Mouse (Mus musculus): ENCODE data around the gene Eif4g1. TPM values are rescaled to one million over a fixed set of nuclear protein-coding genes. Genes with fewer than 3 reads are reported as not detected.

Gene Eif4g1
- polyA plus RNA-seq (2012; fragmentation: generic; extraction: Trizol) = 100 to 1,000 TPM; 119 to 126 TPM

GRCm38 (mm10) chr16:20668013-20668412 lies at the start of gene Eif4g1:
Gene Eif4g1, plus strand, starts transcription at chr16:20668313.

GRCm38 (mm10) chr16:20621191-20621990 lies 46.7 kb upstream of the Eif4g1 start, which contains the start of gene Camk2n2:
Gene Camk2n2, minus strand, starts transcription at chr16:20621287.

GRCm38 (mm10) chr16:20629731-20630634 lies 38.1 kb upstream of the Eif4g1 start, which contains the start of gene Ece2:
Gene Ece2, plus strand, starts transcription at chr16:20629828.

GRCm38 (mm10) chr16:20651076-20651946 lies 16.8 kb upstream of the Eif4g1 start, which contains the start of gene Psmd2:
Gene Psmd2, plus strand, starts transcription at chr16:20651652.

GRCm38 (mm10) chr16:20693111-20693701 lies 25.1 kb downstream of the Eif4g1 start, which contains the start of gene Fam131a:
Gene Fam131a, plus strand, starts transcription at chr16:20693241.

GRCm38 (mm10) chr16:20717181-20717977 lies 49.3 kb downstream of the Eif4g1 start, which contains the start of the genes Polr2h and Clcn2:
Gene Polr2h, plus strand, starts transcription at chr16:20717665.
Gene Clcn2, minus strand, starts transcription at chr16:20717746.

GRCm38 (mm10) chr16:20732925-20733730 lies 65.0 kb downstream of the Eif4g1 start, which contains the start of gene Chrd:
Gene Chrd, plus strand, starts transcription at chr16:20733127.

GRCm38 (mm10) chr16:20733731-20734730 lies 65.9 kb downstream of the Eif4g1 start, which contains the start of gene Thpo:
Gene Thpo, minus strand, starts transcription at chr16:20734511.

Other genes with a start within 250 kb of the Eif4g1 start
- gene Abcc5, start 241.9 kb upstream of the Eif4g1 start, polyA plus RNA-seq (2012; fragmentation: generic; extraction: Trizol) = 10 to 100 TPM in 1 of 2 experiments, 1 to 10 TPM in 1; 5.8 to 36.2 TPM
- 100 to 1,000 TPM in 1 of 2 experiments, 10 to 100 TPM in 1; 71.0 to 162 TPM for gene Eif2b5, start 169.5 kb upstream of the Eif4g1 start, polyA plus RNA-seq (2012; fragmentation: generic; extraction: Trizol)
- gene Dvl3, start 151.3 kb upstream of the Eif4g1 start, polyA plus RNA-seq (2012; fragmentation: generic; extraction: Trizol) = 10 to 100 TPM in 1 of 2 experiments, 1 to 10 TPM in 1; 4.9 to 25.9 TPM
- gene Ap2m1, start 132.8 kb upstream of the Eif4g1 start, polyA plus RNA-seq (2012; fragmentation: generic; extraction: Trizol) = 100 to 1,000 TPM; 391 to 480 TPM
- gene Abcf3, start 119.7 kb upstream of the Eif4g1 start, polyA plus RNA-seq (2012; fragmentation: generic; extraction: Trizol) = 10 to 100 TPM; 32.1 to 35.4 TPM
- under 1 TPM; 0.04 TPM for gene Vwa5b2, start 78.8 kb upstream of the Eif4g1 start, polyA plus RNA-seq (2012; fragmentation: generic; extraction: Trizol)
- gene Eef1akmt4, start 56.7 kb upstream of the Eif4g1 start, polyA plus RNA-seq (2012; fragmentation: generic; extraction: Trizol) = 10 to 100 TPM; 11.0 to 40.1 TPM
- not detected for gene Gm49333, start 56.7 kb upstream of the Eif4g1 start, polyA plus RNA-seq (2012; fragmentation: generic; extraction: Trizol)
- gene Alg3, start 56.6 kb upstream of the Eif4g1 start, polyA plus RNA-seq (2012; fragmentation: generic; extraction: Trizol) = 10 to 100 TPM; 15.6 to 35.6 TPM
- gene Camk2n2, start 47.0 kb upstream of the Eif4g1 start, polyA plus RNA-seq (2012; fragmentation: generic; extraction: Trizol) = 10 to 100 TPM; 10.8 to 15.4 TPM
- 1 to 10 TPM; 1.1 to 4.3 TPM for gene Ece2, start 38.5 kb upstream of the Eif4g1 start, polyA plus RNA-seq (2012; fragmentation: generic; extraction: Trizol)
- gene Psmd2, start 16.7 kb upstream of the Eif4g1 start, polyA plus RNA-seq (2012; fragmentation: generic; extraction: Trizol) = 100 to 1,000 TPM; 151 to 214 TPM
- gene Fam131a, start 24.9 kb downstream of the Eif4g1 start, polyA plus RNA-seq (2012; fragmentation: generic; extraction: Trizol) = under 1 TPM; 0.01 to 0.08 TPM
- 10 to 100 TPM; 49.2 to 81.5 TPM for gene Polr2h, start 49.4 kb downstream of the Eif4g1 start, polyA plus RNA-seq (2012; fragmentation: generic; extraction: Trizol)
- 10 to 100 TPM in 1 of 2 experiments, 1 to 10 TPM in 1; 1.7 to 11.4 TPM for gene Clcn2, start 49.4 kb downstream of the Eif4g1 start, polyA plus RNA-seq (2012; fragmentation: generic; extraction: Trizol)
- gene Chrd, start 64.8 kb downstream of the Eif4g1 start, polyA plus RNA-seq (2012; fragmentation: generic; extraction: Trizol) = 1 to 10 TPM in 1 of 2 experiments, under 1 TPM in 1; 0.33 to 4.7 TPM
- gene Thpo, start 66.2 kb downstream of the Eif4g1 start, polyA plus RNA-seq (2012; fragmentation: generic; extraction: Trizol) = 1 to 10 TPM in 1 of 2 experiments, under 1 TPM in 1; 0.70 to 1.2 TPM

Data from C3H10T1/2 (cell line).